Mouse (Mus musculus) ES-E14 (cell line): ENCODE results near the gene Tet2. TPM values are rescaled to one million over a fixed set of nuclear protein-coding genes. Genes with fewer than 3 reads are reported as not detected.

Experiments used
- DNase-seq: peaks from one replicate; pipeline ENCODE4 v3.0.0-alpha.2; 2013; ENCODE audit warnings: low read depth, low spot score
- H3K27ac ChIP-seq: 2 replicates; pipeline ENCODE4 v1.5.1; 2012; ENCODE audit warnings: low read depth, mild to moderate bottlenecking, low read length, moderate library complexity, mixed read lengths; ENCODE audit not compliant: poor library complexity, insufficient read depth, severe bottlenecking
- H3K36me3 ChIP-seq: 2 replicates; pipeline ENCODE4 v1.6.1; 2012; ENCODE audit warnings: mild to moderate bottlenecking, low read length, moderate library complexity, mixed read lengths; ENCODE audit not compliant: control insufficient read depth, poor library complexity, insufficient read depth, severe bottlenecking
- H3K4me1 ChIP-seq, 2 experiments: fragments of 150-350 bp in 1 of 2; sonication (generic) in 1 of 2; 2 replicates each; pipeline ENCODE4 v1.6.1; 2012; ENCODE audit warnings: low read length in 2 of 2, mild to moderate bottlenecking in 1 of 2, mixed read lengths in 1 of 2; ENCODE audit not compliant: control insufficient read depth in 2 of 2, insufficient read depth in 2 of 2, poor library complexity in 1 of 2
- H3K4me3 ChIP-seq, 2 experiments: fragments of 150-350 bp in 1 of 2; sonication (generic) in 1 of 2; 2 replicates each; pipeline ENCODE4 v1.5.1; 2012; ENCODE audit warnings: low read length in 2 of 2, low read depth in 1 of 2, mild to moderate bottlenecking in 1 of 2, mixed read lengths in 1 of 2; ENCODE audit not compliant: insufficient read depth in 1 of 2, poor library complexity in 1 of 2, severe bottlenecking in 1 of 2
- H3K9ac ChIP-seq: 2 replicates; pipeline ENCODE4 v1.6.1; 2012; ENCODE audit warnings: low read depth, mild to moderate bottlenecking, low read length, mixed read lengths; ENCODE audit not compliant: poor library complexity, insufficient read depth, severe bottlenecking
- H3K9me3 ChIP-seq: fragments of 150-350 bp; sonication (generic); 2 replicates; pipeline ENCODE4 v1.6.1; 2012; ENCODE audit warnings: low read depth, mild to moderate bottlenecking, low read length; ENCODE audit not compliant: control insufficient read depth, insufficient read depth
- CHD2 ChIP-seq: IDR thresholded peaks from 2 replicates; pipeline ENCODE4 v1.6.1; 2014; ENCODE audit warnings: mild to moderate bottlenecking, low read depth, low read length, inconsistent platforms
- HCFC1 ChIP-seq: IDR thresholded peaks from 2 replicates; pipeline ENCODE4 v1.6.1; 2012; ENCODE audit warnings: low read length, inconsistent platforms, borderline replicate concordance; ENCODE audit not compliant: insufficient read depth
- MAFK ChIP-seq: IDR thresholded peaks from 2 replicates; pipeline ENCODE4 v1.6.1; 2014; ENCODE audit warnings: mild to moderate bottlenecking, low read depth, low read length, inconsistent platforms; ENCODE audit not compliant: insufficient read depth
- ZC3H11A ChIP-seq: IDR thresholded peaks from 2 replicates; pipeline ENCODE4 v1.6.1; 2012; ENCODE audit warnings: low read depth, mild to moderate bottlenecking, inconsistent platforms, low read length, borderline replicate concordance
- ZNF384 ChIP-seq: IDR thresholded peaks from 2 replicates; pipeline ENCODE4 v1.6.1; 2012; ENCODE audit warnings: low read depth, low read length, inconsistent platforms
- in situ Hi-C, 2 experiments: fragments of 600-800 bp; cut with MboI; formaldehyde crosslinking; loops; one replicate each; pipeline ENCODE4 v1.15.1; 2025; ENCODE audit warnings: low sequenced_read_pairs in 2 of 2, inconsistent platforms in 1 of 2; ENCODE audit not compliant: unreplicated experiment in 2 of 2
- total RNA-seq: library from RNA; depleted of rRNA; stranded (reverse); fragments of 300-350 nt; gene quantifications from 2 replicates; pipeline ENCODE4 v1.2.3, GENCODE M21; 2012

The Tet2 gene
- total RNA-seq, 1 experiment = 86.9 TPM

GRCm38 (mm10) chr3:133518116-133518515 is 26.8 kb downstream of the Tet2 start:
- Histone ChIP-seq H3K27ac (peak overlapping the region; percentile 97; the same call in 1 of the 2 replicates), H3K4me1 (peaks cover 15 to 33% of the 10 kb centered on the region in 2 experiments; a peak in 3 of 4 replicates), H3K9ac (peak overlapping the region; percentile 54; the same call in 1 of the 2 replicates), H3K36me3 (peaks cover 8% of the 10 kb centered on the region; the same call in 1 of the 2 replicates), H3K4me3 (peak overlapping the region; percentile 27 to 76; a peak in 2 of 4 replicates), H3K9me3 (no peaks in the 10 kb centered on the region)
- DNase-seq = no peak
- TF ChIP-seq ZNF384 (no peak), MAFK (no peak), ZC3H11A (no peak), HCFC1 (no peak), CHD2 (no peak)
- in situ Hi-C loops = no loop called here

GRCm38 (mm10) chr3:133517406-133517805 is 27.5 kb downstream of the Tet2 start:
- Histone ChIP-seq H3K9me3 (no peaks in the 10 kb centered on the region), H3K4me1 (peaks cover 18 to 33% of the 10 kb centered on the region in 2 experiments; a peak in 3 of 4 replicates), H3K36me3 (peaks cover 12% of the 10 kb centered on the region; the same call in 1 of the 2 replicates), H3K9ac (peak overlapping the region; percentile 81), H3K4me3 (peak overlapping the region; percentile 27 to 76), H3K27ac (peak overlapping the region; percentile 97)
- TF ChIP-seq ZNF384 = no peak
- no peak for TF ChIP-seq MAFK
- TF ChIP-seq ZC3H11A = no peak
- no peak for TF ChIP-seq HCFC1
- no peak for TF ChIP-seq CHD2
- in situ Hi-C loops = no loop called here
- no peak for DNase-seq

- Histone ChIP-seq H3K4me1 (peaks cover 16 to 29% of the 10 kb centered on the region in 2 experiments; a peak in 3 of 4 replicates), H3K36me3 (peaks cover 18% of the 10 kb centered on the region; the same call in 1 of the 2 replicates), H3K9ac (peak overlapping the region; percentile 60; the same call in 1 of the 2 replicates), H3K4me3 (peak overlapping the region in 1 of 2 experiments; percentile 34; a peak in 2 of 4 replicates), H3K27ac (peak overlapping the region; percentile 63; the same call in 1 of the 2 replicates), H3K9me3 (no peaks in the 10 kb centered on the region)
- in situ Hi-C loops = no loop called here
- DNase-seq = no peak
- TF ChIP-seq HCFC1 (no peak), MAFK (no peak), CHD2 (no peak), ZC3H11A (no peak), ZNF384 (no peak)
Measured at GRCm38 (mm10) chr3:133516137-133516536, 28.8 kb downstream of the Tet2 start.

- Histone ChIP-seq H3K9me3 (no peaks in the 10 kb centered on the region), H3K4me1 (peaks cover 16 to 31% of the 10 kb centered on the region in 2 experiments; a peak in 3 of 4 replicates), H3K9ac (no peak overlapping the region; the same call in 1 of the 2 replicates), H3K36me3 (peaks cover 18% of the 10 kb centered on the region; the same call in 1 of the 2 replicates), H3K27ac (peak overlapping the region; percentile 63; the same call in 1 of the 2 replicates), H3K4me3 (peak overlapping the region in 1 of 2 experiments; percentile 34; a peak in 2 of 4 replicates)
- no peak for DNase-seq
- TF ChIP-seq CHD2 = no peak
- no peak for TF ChIP-seq ZNF384
- TF ChIP-seq HCFC1 = no peak
- no peak for TF ChIP-seq MAFK
- TF ChIP-seq ZC3H11A = no peak
- in situ Hi-C loops = no loop called here
Measured at GRCm38 (mm10) chr3:133515204-133515969, 29.6 kb downstream of the Tet2 start.
